Mouse (Mus musculus): ENCODE measurements at regions not wholly inside any gene's neighbourhood (a gene's known extent, or its start where the extent isn't known, plus 50 kb on each side); places are given as distances from the start of the nearest gene placed in this dataset.

- TF ChIP-seq E2F4 (IDR thresholded peaks at IDR 0.05; ENCODE audit: insufficient replicate concordance, low read depth, low read length) (no peak), POLR2A (IDR thresholded peaks at IDR 0.05; ENCODE audit: low read depth, low read length) (no peak), RCOR1 (conservative IDR thresholded peaks at IDR 0.05; ENCODE audit: low read depth, low read length) (no peak), CTCF (conservative IDR thresholded peaks at IDR 0.05 in 1 of 2, IDR thresholded peaks at IDR 0.05 in 1 of 2; ENCODE audit: low read depth in 2 of 2, low read length in 2 of 2) (no peak), EP300 (IDR thresholded peaks at IDR 0.05; ENCODE audit: low read length) (no peak), POLR2AphosphoS2 (IDR thresholded peaks at IDR 0.05; ENCODE audit: low read depth, low read length) (no peak), USF2 (conservative IDR thresholded peaks at IDR 0.05; ENCODE audit: low read depth, low read length) (no peak), USF1 (IDR thresholded peaks at IDR 0.05; ENCODE audit: low read depth, low read length) (no peak), NELFE (IDR thresholded peaks at IDR 0.05; ENCODE audit: low read depth, low read length) (no peak), JUND (conservative IDR thresholded peaks at IDR 0.05; ENCODE audit: low read depth, low read length) (no peak), BHLHE40 (IDR thresholded peaks at IDR 0.05; ENCODE audit: low read depth, low read length) (no peak), KAT2A (IDR thresholded peaks at IDR 0.05; ENCODE audit: insufficient replicate concordance, low read length) (no peak)
These were observed 57.0 kb upstream of the Ifne start for GRCm38 (mm10) chr4:88936976-88937375.
